9 mouse cellular contexts compared by ENCODE assay signal in the genomic region with DNA sequence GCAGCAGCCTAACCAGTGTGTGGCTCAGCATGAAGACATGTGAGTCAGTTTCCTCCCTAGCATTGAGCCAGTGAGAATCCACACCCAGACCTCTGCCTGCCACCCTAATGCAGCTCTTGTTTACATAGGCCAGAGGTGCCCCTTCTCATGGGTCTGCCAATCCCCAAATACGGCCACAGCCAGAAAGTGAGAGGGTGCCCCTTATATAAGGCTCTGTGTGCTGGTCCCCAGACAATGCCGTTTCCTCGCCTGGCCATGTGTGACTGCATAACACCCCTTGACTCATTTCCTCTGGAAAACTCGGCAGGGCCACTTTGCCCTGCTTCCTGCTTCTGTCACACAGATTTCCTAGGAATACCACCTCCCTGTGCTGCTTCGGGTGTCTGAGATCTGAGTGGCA.
DNase-seq lines count a peak whose midpoint lies in the region; ATAC-seq and TF ChIP-seq lines count a peak whose summit lies in the region.
"Had no signal": no experiment of that assay in that cellular context is flagged by ENCODE, and none has a peak within 500 bp of the region (broad histone marks: within the 10 kb centered on the region; RNA-seq: fewer than 3 reads in every experiment).

No protein-coding gene starts in this region.

- no peak for ATAC-seq in megakaryocyte, adult 5-6 weeks (ENCODE audit: poor library complexity, severe bottlenecking)
- peak; percentile 46 for ATAC-seq in kidney, postnatal 0 days (replicated peaks; ENCODE audit: low FRiP score, low read depth)
- ATAC-seq in hindbrain, embryonic 11.5 days (ENCODE audit: low FRiP score), result no peak

- no peaks in the 10 kb centered on the region for H3K79me2 ChIP-seq in macrophage (ENCODE audit: inconsistent target)

- H3K9ac ChIP-seq in kidney, postnatal 0 days (ENCODE audit: low read depth, low read length), result no peak overlapping the region
- no peak overlapping the region for H3K9ac ChIP-seq in hindbrain, embryonic 11.5 days (ENCODE audit: low read depth, low read length)

- no peak overlapping the region for H3K4me2 ChIP-seq in kidney, postnatal 0 days (ENCODE audit: low read length)
- H3K4me2 ChIP-seq in hindbrain, embryonic 11.5 days (replicated peaks; ENCODE audit: low read depth, low read length), result no peak overlapping the region

- H3K9me3 ChIP-seq in megakaryocyte, embryonic 14.5 days, result no peaks in the 10 kb centered on the region
- no peaks in the 10 kb centered on the region for H3K9me3 ChIP-seq in kidney, postnatal 0 days (replicated peaks; ENCODE audit: low read length)
- no peaks in the 10 kb centered on the region for H3K9me3 ChIP-seq in hindbrain, embryonic 11.5 days (ENCODE audit: control insufficient read depth, low read length)

- WGBS in kidney, postnatal 0 days, result 36% methylated on average over 5 of the region's 5 CpGs
- 68% methylated on average over 5 of the region's 5 CpGs for WGBS in macrophage (ENCODE audit: missing documents)
- WGBS in hindbrain, embryonic 11.5 days, result 57% methylated on average over 5 of the region's 5 CpGs

- DNase-seq in heart, adult 8-10 months (ENCODE audit: low spot score), result peak; percentile 25
- no peak for DNase-seq in kidney, postnatal 0 days (ENCODE audit: low spot score)
- no peak for DNase-seq in layer of hippocampus, adult 2 months (ENCODE audit: low spot score in 2 of 2)
- no peak for DNase-seq in frontal cortex, postnatal 25 days (ENCODE audit: low spot score in 2 of 2)
- no peak for DNase-seq in hindbrain, embryonic 11.5 days (ENCODE audit: low spot score)
- DNase-seq: gastrocnemius, postnatal 25 days had no signal

- H3K27ac ChIP-seq in kidney, postnatal 0 days, result peak overlapping the region; percentile 25; the same call in 1 of the 2 replicates
- H3K27ac ChIP-seq in macrophage, result peak overlapping the region; percentile 21; the same call in 1 of the 2 replicates
- no peak overlapping the region for H3K27ac ChIP-seq in layer of hippocampus, adult 2 months
- H3K27ac ChIP-seq in hindbrain, embryonic 11.5 days (ENCODE audit: low read depth, low read length), result no peak overlapping the region

- TF ChIP-seq CTCF in kidney, postnatal 0 days (IDR thresholded peaks at IDR 0.05; ENCODE audit: low read depth), result no peak
- no peak for TF ChIP-seq CTCF in layer of hippocampus, adult 2 months (conservative IDR thresholded peaks at IDR 0.05)

- H3K36me3 ChIP-seq in megakaryocyte, embryonic 14.5 days (replicated peaks; ENCODE audit: low read length), result peaks cover 58% of the 10 kb centered on the region
- no peaks in the 10 kb centered on the region for H3K36me3 ChIP-seq in kidney, postnatal 0 days (ENCODE audit: insufficient read depth, low read length)
- no peaks in the 10 kb centered on the region for H3K36me3 ChIP-seq in macrophage (ENCODE audit: inconsistent target)
- no peaks in the 10 kb centered on the region for H3K36me3 ChIP-seq in hindbrain, embryonic 11.5 days (ENCODE audit: control insufficient read depth, insufficient read depth, low read length)

- H3K4me1 ChIP-seq in megakaryocyte, embryonic 14.5 days, result peaks cover 79% of the 10 kb centered on the region
- H3K4me1 ChIP-seq in kidney, postnatal 0 days (replicated peaks; ENCODE audit: insufficient read depth, low read length), result peaks cover 14% of the 10 kb centered on the region
- no peaks in the 10 kb centered on the region for H3K4me1 ChIP-seq in hindbrain, embryonic 11.5 days (replicated peaks; ENCODE audit: control insufficient read depth, insufficient read depth, low read length)

- peak overlapping the region; percentile 54 for H3K4me3 ChIP-seq in megakaryocyte, embryonic 14.5 days (replicated peaks)
- no peak overlapping the region for H3K4me3 ChIP-seq in kidney, postnatal 0 days (replicated peaks; ENCODE audit: low read depth, low read length)
- no peak overlapping the region for H3K4me3 ChIP-seq in macrophage (ENCODE audit: inconsistent target)
- no peak overlapping the region for H3K4me3 ChIP-seq in layer of hippocampus, adult 2 months
- no peak overlapping the region for H3K4me3 ChIP-seq in hindbrain, embryonic 11.5 days (ENCODE audit: low read depth, low read length)

- no peaks in the 10 kb centered on the region for H3K27me3 ChIP-seq in megakaryocyte, embryonic 14.5 days (replicated peaks)
- H3K27me3 ChIP-seq in kidney, postnatal 0 days (ENCODE audit: insufficient read depth, low read length), result no peaks in the 10 kb centered on the region
- H3K27me3 ChIP-seq in hindbrain, embryonic 11.5 days (ENCODE audit: control insufficient read depth, insufficient read depth, low read length), result no peaks in the 10 kb centered on the region

Comparison
In these comparisons a context has a peak if more than half of its experiments do, and no peak if none do; other contexts are left out.
1. H3K27ac ChIP-seq: peak in kidney, postnatal 0 days (single experiment) and macrophage (single experiment); none in layer of hippocampus, adult 2 months (single experiment) and hindbrain, embryonic 11.5 days (single experiment).